Mouse (Mus musculus): ENCODE measurements around the gene Gria1.

GRCm38 (mm10) chr11:57298665-57299064, 287.5 kb downstream of the Gria1 start:
- TF ChIP-seq CTCF (IDR thresholded peaks at IDR 0.05; ENCODE audit: insufficient read depth, low read depth, low read length) (no peak), POLR2A (IDR thresholded peaks at IDR 0.05; ENCODE audit: insufficient read depth, low read depth, low read length) (no peak)
